Mouse (Mus musculus): ENCODE data around the gene Gm21973.

Gm21973 gene

GRCm38 (mm10) chr15:10325080-10325479 is at the start of gene Gm21973:
Gm21973 (plus strand) TSS chr15:10325380.
- no peak for DNase-seq (ENCODE audit: low spot score)

- no peak for DNase-seq (ENCODE audit: low spot score)
Observed at GRCm38 (mm10) chr15:10276386-10276785, 48.8 kb upstream of the Gm21973 start.

GRCm38 (mm10) chr15:10277461-10277860 is 47.7 kb upstream of the Gm21973 start:
- DNase-seq (ENCODE audit: low spot score): no peak

GRCm38 (mm10) chr15:10281546-10281945 is 43.6 kb upstream of the Gm21973 start:
- DNase-seq (ENCODE audit: low spot score): no peak

- DNase-seq (ENCODE audit: low spot score): no peak
Observed at GRCm38 (mm10) chr15:10283661-10284060, 41.5 kb upstream of the Gm21973 start.

GRCm38 (mm10) chr15:10296570-10296969 is 28.6 kb upstream of the Gm21973 start:
- DNase-seq (ENCODE audit: low spot score): no peak

- DNase-seq (ENCODE audit: low spot score): no peak
Observed at GRCm38 (mm10) chr15:10298058-10298457, 27.1 kb upstream of the Gm21973 start.

- no peak for DNase-seq (ENCODE audit: low spot score)
Observed at GRCm38 (mm10) chr15:10299467-10299866, 25.7 kb upstream of the Gm21973 start.

GRCm38 (mm10) chr15:10306461-10306860 is 18.7 kb upstream of the Gm21973 start:
- DNase-seq (ENCODE audit: low spot score): no peak

- DNase-seq (ENCODE audit: low spot score): no peak
Observed at GRCm38 (mm10) chr15:10311826-10312225, 13.4 kb upstream of the Gm21973 start.

- DNase-seq (ENCODE audit: low spot score): peak; percentile 69
Observed at GRCm38 (mm10) chr15:10313522-10314455, 11.4 kb upstream of the Gm21973 start.

- no peak for DNase-seq (ENCODE audit: low spot score)
Observed at GRCm38 (mm10) chr15:10330626-10331025, 5.4 kb downstream of the Gm21973 start.

- no peak for DNase-seq (ENCODE audit: low spot score)
Observed at GRCm38 (mm10) chr15:10332566-10332965, 7.4 kb downstream of the Gm21973 start.

- no peak for DNase-seq (ENCODE audit: low spot score)
Observed at GRCm38 (mm10) chr15:10338606-10339005, 13.4 kb downstream of the Gm21973 start.

GRCm38 (mm10) chr15:10347044-10347443 is 21.9 kb downstream of the Gm21973 start:
- no peak for DNase-seq (ENCODE audit: low spot score)

GRCm38 (mm10) chr15:10358039-10358948 is 33.1 kb downstream of the Gm21973 start, which contains the start of gene Agxt2:
Agxt2 (plus strand) TSS chr15:10358532.
- no peak for DNase-seq (ENCODE audit: low spot score)

GRCm38 (mm10) chr15:10366331-10366730 is 41.2 kb downstream of the Gm21973 start:
- no peak for DNase-seq (ENCODE audit: low spot score)

- no peak for DNase-seq (ENCODE audit: low spot score)
Observed at GRCm38 (mm10) chr15:10375404-10375803, 50.2 kb downstream of the Gm21973 start.

- DNase-seq (ENCODE audit: low spot score): no peak
Observed at GRCm38 (mm10) chr15:10378338-10378959, 53.3 kb downstream of the Gm21973 start.

GRCm38 (mm10) chr15:10379757-10380458 is 54.7 kb downstream of the Gm21973 start:
- DNase-seq (ENCODE audit: low spot score): no peak

GRCm38 (mm10) chr15:10387263-10387662 is 62.1 kb downstream of the Gm21973 start:
- DNase-seq (ENCODE audit: low spot score): no peak

Measured in embryo, embryonic 10.5 days (tissue).